Mouse (Mus musculus) midbrain, postnatal 0 days (tissue): ENCODE results near the gene Wdr47. TPM values are rescaled to one million over a fixed set of nuclear protein-coding genes. Genes with fewer than 3 reads are reported as not detected.

ENCODE experiments used
- ATAC-seq: fragments of 200-750 bp; cut with Nextera tagmentation; 2 replicates; pipeline ENCODE4 v1.8.0; 2017; ENCODE audit warnings: moderate number of reproducible peaks, mild to moderate bottlenecking, moderate TSS enrichment, moderate library complexity; ENCODE audit not compliant: low FRiP score
- DNase-seq: peaks from one replicate; pipeline ENCODE4 v3.0.0-alpha.2; 2015; ENCODE audit warnings: low spot score
- H3K27ac ChIP-seq: fragments of 300-500 bp; sonication (generic); 2 replicates; pipeline ENCODE4 v1.5.1; 2014; ENCODE audit warnings: low read depth, mild to moderate bottlenecking, low read length, mixed read lengths
- H3K27me3 ChIP-seq: fragments of 300-500 bp; sonication (generic); 2 replicates; pipeline ENCODE4 v1.6.1; 2014; ENCODE audit warnings: low read length, control low read depth, mixed read lengths; ENCODE audit not compliant: insufficient read depth
- H3K36me3 ChIP-seq: fragments of 300-500 bp; sonication (generic); 2 replicates; pipeline ENCODE4 v1.6.1; 2014; ENCODE audit warnings: low read length, control low read depth, mixed read lengths; ENCODE audit not compliant: insufficient read depth
- H3K4me1 ChIP-seq: fragments of 300-500 bp; sonication (generic); 2 replicates; pipeline ENCODE4 v1.6.1; 2014; ENCODE audit warnings: mild to moderate bottlenecking, control low read depth, antibody characterized with exemption, low read length, mixed read lengths; ENCODE audit not compliant: insufficient read depth
- H3K4me2 ChIP-seq: fragments of 300-500 bp; sonication (generic); 2 replicates; pipeline ENCODE4 v1.6.1; 2014; ENCODE audit warnings: low read depth, mild to moderate bottlenecking, low read length, mixed read lengths; ENCODE audit not compliant: poor library complexity, severe bottlenecking
- H3K4me3 ChIP-seq: fragments of 300-500 bp; sonication (generic); 2 replicates; pipeline ENCODE4 v1.5.1; 2014; ENCODE audit warnings: low read depth, mild to moderate bottlenecking, low read length, moderate library complexity
- H3K9ac ChIP-seq: fragments of 300-500 bp; sonication (generic); replicated peaks from 2 replicates; pipeline ENCODE4 v1.6.1; 2014; ENCODE audit warnings: mild to moderate bottlenecking, low read length, moderate library complexity, mixed read lengths; ENCODE audit not compliant: poor library complexity, severe bottlenecking
- H3K9me3 ChIP-seq: fragments of 300-500 bp; sonication (generic); 2 replicates; pipeline ENCODE4 v1.6.1; 2016; ENCODE audit warnings: low read length, control low read depth
- CTCF ChIP-seq: IDR thresholded peaks from 2 replicates; pipeline ENCODE4 v1.5.1; 2016; ENCODE audit warnings: antibody characterized with exemption, mild to moderate bottlenecking
- WGBS: fragments of 180-500 bp; shearing (Covaris S2); extraction: QIAGEN DNeasy Blood & Tissue Kit; methylation state at CpG from one replicate; pipeline ENCODE4 v1.1.7; 2014; 5-methylcytosine and 5-hydroxymethylcytosine counted together
- microRNA-seq: library from miRNA; unstranded; fragments of <30 nt; microRNA quantifications from one replicate; pipeline ENCODE4, GENCODE M21; 2016; ENCODE audit warnings: borderline number of aligned reads
- polyA plus RNA-seq: library from polyadenylated mRNA; unstranded; fragments of >200 nt; fragmentation: Nextera tagmentation; extraction: Ambion mirVana; gene quantifications from 2 replicates; pipeline ENCODE4 v1.2.1, GENCODE M21; 2015
- total RNA-seq: library from RNA; depleted of rRNA; stranded (reverse); fragments of >200 nt; gene quantifications from 2 replicates; pipeline ENCODE4 v1.2.3, GENCODE M21; 2014; rRNA removed

Wdr47 gene
- total and polyA plus RNA-seq, 2 experiments from 2014 or later: 77.6 to 86.0 TPM

DNA sequence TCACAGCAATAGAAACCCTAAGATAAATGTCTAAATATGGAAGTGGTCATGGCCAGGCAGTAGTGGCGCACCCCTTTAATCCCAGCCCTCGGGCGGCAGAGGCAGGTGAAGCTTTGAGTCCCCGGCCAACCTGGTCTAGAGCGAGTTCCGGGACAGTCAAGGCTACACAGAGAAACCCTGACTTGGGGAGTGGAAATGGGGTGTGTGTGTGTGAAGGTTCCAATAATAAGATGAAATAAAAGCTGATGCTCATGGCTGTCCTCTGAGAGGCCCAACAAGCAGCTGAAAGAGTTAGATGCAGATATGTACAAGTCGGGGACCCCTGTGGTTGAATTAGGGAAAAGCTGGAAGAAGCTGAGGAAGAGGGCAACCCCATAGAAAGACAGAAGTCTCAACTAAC is 94.6 kb downstream of the Wdr47 start:
- 98% methylated on average over 7 of the region's 7 CpGs for WGBS
- Histone ChIP-seq H3K4me1 (no peaks in the 10 kb centered on the region), H3K27ac (no peak overlapping the region), H3K4me3 (no peak overlapping the region), H3K4me2 (no peak overlapping the region), H3K9me3 (no peaks in the 10 kb centered on the region), H3K9ac (no peak overlapping the region), H3K27me3 (no peaks in the 10 kb centered on the region), H3K36me3 (peaks cover 12% of the 10 kb centered on the region)
- TF ChIP-seq CTCF: no peak
- no peak for ATAC-seq
- no peak for DNase-seq

DNA sequence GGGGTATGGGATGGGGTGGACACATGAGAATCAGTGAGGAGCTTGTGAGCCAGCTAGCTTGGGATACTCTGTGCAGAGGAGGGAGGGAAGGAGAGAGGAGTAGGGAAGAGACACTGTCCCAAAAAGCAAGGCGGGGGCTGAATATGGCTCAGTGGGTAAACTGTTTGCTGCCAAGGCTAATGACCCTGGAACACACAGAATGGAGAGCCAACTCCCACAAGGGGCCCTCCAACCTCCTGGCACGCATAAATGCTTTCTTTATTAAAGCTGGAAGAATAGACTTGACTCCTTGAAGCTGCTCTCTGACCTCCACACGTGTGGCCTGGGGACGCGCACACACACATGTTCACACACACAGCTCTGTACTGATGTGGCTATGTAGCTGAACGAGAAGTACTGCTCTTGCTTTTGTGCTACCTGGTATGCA is 97.9 kb downstream of the Wdr47 start:
- no peak for TF ChIP-seq CTCF
- Histone ChIP-seq H3K27ac (no peak overlapping the region), H3K4me1 (no peaks in the 10 kb centered on the region), H3K4me3 (no peak overlapping the region), H3K9me3 (no peaks in the 10 kb centered on the region), H3K4me2 (no peak overlapping the region), H3K36me3 (peaks cover 6% of the 10 kb centered on the region), H3K27me3 (no peaks in the 10 kb centered on the region), H3K9ac (no peak overlapping the region)
- ATAC-seq (no peak), DNase-seq (peak; percentile 52)
- 66% methylated on average over 6 of the region's 6 CpGs for WGBS

DNA sequence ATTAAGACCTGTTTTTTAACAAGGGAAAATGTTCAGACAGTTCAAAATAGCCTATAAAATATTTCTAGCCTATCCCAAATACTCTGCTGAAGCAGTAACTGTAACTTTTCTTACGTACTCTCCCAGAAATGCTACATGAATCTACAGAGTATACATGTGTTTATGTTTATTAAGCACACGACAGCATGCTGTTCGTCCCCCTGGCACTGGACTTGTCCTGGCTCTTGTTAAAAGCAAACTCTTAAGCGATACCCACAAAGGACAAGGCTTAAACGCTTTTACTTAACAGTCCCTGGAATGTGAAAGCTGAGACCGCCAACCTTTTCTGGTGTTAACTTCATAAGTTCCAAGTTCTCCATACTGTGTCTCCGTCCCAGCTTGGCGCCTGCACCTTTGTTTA is 98.4 kb downstream of the Wdr47 start:
- no peak overlapping the region for H3K9ac ChIP-seq
- H3K9me3 ChIP-seq: no peaks in the 10 kb centered on the region
- no peak for ATAC-seq
- WGBS: 77% methylated on average over 8 of the region's 8 CpGs
- H3K27ac ChIP-seq: no peak overlapping the region
- no peaks in the 10 kb centered on the region for H3K27me3 ChIP-seq
- no peaks in the 10 kb centered on the region for H3K4me1 ChIP-seq
- H3K4me3 ChIP-seq: no peak overlapping the region
- peak; percentile 2 for DNase-seq
- TF ChIP-seq CTCF: no peak
- H3K4me2 ChIP-seq: no peak overlapping the region
- H3K36me3 ChIP-seq: peaks cover 6% of the 10 kb centered on the region

- Histone ChIP-seq H3K4me3 (no peak overlapping the region), H3K4me1 (no peaks in the 10 kb centered on the region), H3K9ac (no peak overlapping the region), H3K4me2 (no peak overlapping the region), H3K27me3 (no peaks in the 10 kb centered on the region), H3K27ac (no peak overlapping the region), H3K9me3 (no peaks in the 10 kb centered on the region), H3K36me3 (peaks cover 6% of the 10 kb centered on the region)
- ATAC-seq (no peak), DNase-seq (no peak)
- no peak for TF ChIP-seq CTCF
- 60% methylated on average over 4 of the region's 4 CpGs for WGBS
Measured at GRCm38 (mm10) chr3:108689979-108690378, 98.9 kb downstream of the Wdr47 start.

DNA sequence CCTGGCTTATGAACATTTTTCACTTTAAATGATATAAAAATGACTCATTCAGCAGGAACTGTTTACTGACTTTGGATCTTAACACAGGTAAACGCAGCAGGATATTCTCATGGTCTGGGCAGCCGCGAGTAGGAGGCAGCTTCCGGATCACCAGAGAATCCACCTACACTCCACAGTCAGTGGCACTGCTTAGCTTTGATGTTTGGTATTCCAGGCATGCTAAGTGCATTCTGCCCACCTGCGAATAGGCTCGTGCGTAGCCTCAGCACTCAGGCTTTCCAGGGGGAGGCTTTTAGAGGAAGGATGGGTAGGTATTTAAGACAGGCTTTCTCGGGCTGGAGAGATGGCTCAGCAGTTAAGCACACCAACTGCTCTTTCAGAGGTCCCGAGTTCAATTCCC is 103.2 kb downstream of the Wdr47 start:
- no peaks in the 10 kb centered on the region for H3K9me3 ChIP-seq
- no peaks in the 10 kb centered on the region for H3K27me3 ChIP-seq

More for the DNA sequence above, 103.2 kb downstream of the Wdr47 start:
- Histone ChIP-seq H3K36me3 (no peaks in the 10 kb centered on the region), H3K9ac (no peak overlapping the region), H3K4me1 (no peaks in the 10 kb centered on the region), H3K27ac (no peak overlapping the region), H3K4me2 (no peak overlapping the region), H3K4me3 (no peak overlapping the region)
- ATAC-seq: no peak
- no peak for DNase-seq
- no peak for TF ChIP-seq CTCF
- 93% methylated on average over 9 of the region's 9 CpGs for WGBS

Small RNA genes lying within 50 kb of the gene (microRNA-seq; reads per million reads assigned to microRNA genes)
- gene Gm22860: not detected

Other genes starting within 250 kb of the Wdr47 start
- not detected in 2 replicates for gene Mybphl, start 226.4 kb upstream of the Wdr47 start, total RNA-seq
- 0.13 TPM in 1 of 2 replicates, not detected in the other for gene Mybphl, start 226.4 kb upstream of the Wdr47 start, polyA plus RNA-seq
- 4.8 and 5.6 TPM in 2 replicates for gene Psrc1, start 207.4 kb upstream of the Wdr47 start, total RNA-seq
- 1.8 and 3.2 TPM in 2 replicates for gene Psrc1, start 207.4 kb upstream of the Wdr47 start, polyA plus RNA-seq
- 68.5 and 83.4 TPM in 2 replicates for gene Celsr2, start 175.7 kb upstream of the Wdr47 start, total RNA-seq
- gene Celsr2, start 175.7 kb upstream of the Wdr47 start, polyA plus RNA-seq: 19.0 and 24.4 TPM in 2 replicates
- gene Sars, start 146.1 kb upstream of the Wdr47 start, total RNA-seq: 160 and 163 TPM in 2 replicates
- gene Sars, start 146.1 kb upstream of the Wdr47 start, polyA plus RNA-seq: 223 and 225 TPM in 2 replicates
- gene 1700013F07Rik, start 57.1 kb upstream of the Wdr47 start, total RNA-seq: 2.4 and 3.4 TPM in 2 replicates
- gene 1700013F07Rik, start 57.1 kb upstream of the Wdr47 start, polyA plus RNA-seq: 3.8 and 4.4 TPM in 2 replicates
- 10.1 and 16.1 TPM in 2 replicates for gene 5330417C22Rik, start 54.7 kb upstream of the Wdr47 start, total RNA-seq
- 19.8 and 22.9 TPM in 2 replicates for gene 5330417C22Rik, start 54.7 kb upstream of the Wdr47 start, polyA plus RNA-seq
- gene Tmem167b, start 28.8 kb upstream of the Wdr47 start, total RNA-seq: 35.6 and 50.2 TPM in 2 replicates
- gene Tmem167b, start 28.8 kb upstream of the Wdr47 start, polyA plus RNA-seq: 40.4 and 41.7 TPM in 2 replicates
- gene Taf13, start 19.6 kb upstream of the Wdr47 start, total RNA-seq: 7.0 and 11.3 TPM in 2 replicates
- gene Taf13, start 19.6 kb upstream of the Wdr47 start, polyA plus RNA-seq: 43.2 and 44.1 TPM in 2 replicates
- 39.6 and 55.3 TPM in 2 replicates for gene Clcc1, start 62.6 kb downstream of the Wdr47 start, total RNA-seq
- gene Clcc1, start 62.6 kb downstream of the Wdr47 start, polyA plus RNA-seq: 49.4 and 50.6 TPM in 2 replicates
- 8.6 and 10.6 TPM in 2 replicates for gene Gpsm2, start 131.0 kb downstream of the Wdr47 start, total RNA-seq
- 12.7 and 13.3 TPM in 2 replicates for gene Gpsm2, start 131.0 kb downstream of the Wdr47 start, polyA plus RNA-seq
- not detected in 2 replicates for gene Aknad1, start 148.4 kb downstream of the Wdr47 start, total RNA-seq
- not detected in 2 replicates for gene Aknad1, start 148.4 kb downstream of the Wdr47 start, polyA plus RNA-seq
- 8.8 and 12.3 TPM in 2 replicates for gene Stxbp3, start 249.2 kb downstream of the Wdr47 start, total RNA-seq
- 10.7 and 11.7 TPM in 2 replicates for gene Stxbp3, start 249.2 kb downstream of the Wdr47 start, polyA plus RNA-seq